Mouse (Mus musculus): ENCODE measurements around the gene Prmt3. TPM values are rescaled to one million over a fixed set of nuclear protein-coding genes. Genes with fewer than 3 reads are reported as not detected.

Gene Prmt3
- total RNA-seq, 2 experiments from 2014 or later: 33.4 to 38.5 TPM

GRCm38 (mm10) chr7:49842366-49843282 is 64.5 kb downstream of the Prmt3 start:
- intact Hi-C loops (cut with DNase I): no loop called here
- peak in 1 of 2 experiments; percentile 19 for DNase-seq (ENCODE audit: extremely low spot score in 1 of 2, low spot score in 2 of 2)

DNA sequence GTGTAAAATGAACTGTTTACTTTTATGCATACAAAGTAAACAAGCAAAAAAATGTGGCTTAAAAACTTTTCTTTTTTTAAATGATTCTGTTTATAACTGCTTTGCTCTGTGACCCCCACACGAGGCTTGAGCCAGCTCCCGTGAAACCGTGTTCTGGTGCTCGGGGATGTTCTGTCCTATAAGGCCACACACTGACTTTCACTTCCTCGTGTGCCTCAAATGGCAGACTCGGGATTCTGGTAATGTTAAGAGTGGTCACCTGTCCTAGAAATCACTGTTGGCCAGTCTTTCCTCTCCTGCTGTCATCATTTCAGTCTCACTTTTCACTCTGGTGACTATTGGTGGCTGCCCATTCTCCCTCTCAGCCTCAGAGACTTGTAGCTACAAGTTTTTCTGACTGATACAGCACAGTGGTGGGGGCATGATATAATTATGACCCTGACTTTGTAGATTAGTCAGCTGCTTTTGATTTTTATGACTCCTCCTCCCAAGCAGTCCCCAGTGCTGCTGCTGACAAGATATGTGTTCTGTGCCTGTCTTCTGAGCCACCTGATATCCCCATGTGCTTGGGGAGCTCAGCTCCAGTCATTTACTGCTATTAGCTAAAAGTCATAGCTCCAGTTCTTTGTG is 65.3 kb downstream of the Prmt3 start:
- no peak for DNase-seq (ENCODE audit: extremely low spot score in 1 of 2, low spot score in 2 of 2)
- intact Hi-C loops (cut with DNase I): no loop called here

- intact Hi-C loops (cut with DNase I): no loop called here
- DNase-seq (ENCODE audit: extremely low spot score in 1 of 2, low spot score in 2 of 2): no peak
Measured at GRCm38 (mm10) chr7:49847939-49848338, 69.8 kb downstream of the Prmt3 start.

GRCm38 (mm10) chr7:49853342-49854181 is 75.4 kb downstream of the Prmt3 start:
- intact Hi-C loops (cut with DNase I): no loop called here
- DNase-seq (ENCODE audit: extremely low spot score in 1 of 2, low spot score in 2 of 2): no peak

DNA sequence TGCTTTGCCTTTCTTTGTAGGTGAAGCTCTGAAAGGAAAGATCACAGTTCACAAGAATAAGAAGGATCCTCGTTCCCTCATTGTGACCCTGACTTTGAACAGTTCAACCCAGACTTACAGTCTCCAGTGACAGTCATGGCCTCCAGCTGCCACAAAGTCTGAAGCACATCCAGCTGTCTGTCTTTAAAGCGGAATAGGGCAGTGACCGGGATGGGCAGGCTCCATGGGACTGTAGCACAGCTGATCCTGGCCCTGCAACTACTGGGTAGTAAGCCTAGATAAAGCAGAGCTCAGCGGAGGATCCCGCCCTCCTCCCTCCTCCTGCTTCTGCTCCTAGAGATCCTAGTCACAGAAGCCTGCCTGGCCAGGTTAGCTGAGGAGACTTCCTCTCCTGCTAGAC is 79.2 kb downstream of the Prmt3 start:
- no peak for DNase-seq (ENCODE audit: extremely low spot score in 1 of 2, low spot score in 2 of 2)

GRCm38 (mm10) chr7:49858257-49858656 is 80.1 kb downstream of the Prmt3 start:
- no peak for DNase-seq (ENCODE audit: extremely low spot score in 1 of 2, low spot score in 2 of 2)
- intact Hi-C loops (cut with DNase I): no loop called here

More for the DNA sequence above, 79.2 kb downstream of the Prmt3 start:
- intact Hi-C loops (cut with DNase I): no loop called here

DNA sequence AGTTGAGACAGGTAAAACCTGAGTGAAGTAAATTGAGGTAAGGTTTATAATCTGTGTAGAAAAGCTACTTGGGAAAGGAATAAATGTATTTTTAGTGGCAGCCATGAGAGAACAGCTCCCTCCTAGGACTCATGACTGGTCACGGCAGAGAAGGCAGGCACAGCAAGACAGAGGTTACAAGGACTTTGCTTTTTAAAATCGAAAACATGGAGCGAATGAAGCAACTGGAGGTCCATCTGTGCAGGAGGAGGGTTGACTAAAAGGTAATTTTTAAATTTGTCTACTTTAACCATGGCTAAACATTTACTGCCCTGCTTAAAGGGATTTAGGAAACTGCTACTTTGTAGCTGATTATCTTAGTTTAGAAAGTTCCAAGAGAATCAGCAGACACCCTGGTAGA is 81.7 kb downstream of the Prmt3 start:
- DNase-seq (ENCODE audit: extremely low spot score in 1 of 2, low spot score in 2 of 2): no peak
- intact Hi-C loops (cut with DNase I): no loop called here

DNA sequence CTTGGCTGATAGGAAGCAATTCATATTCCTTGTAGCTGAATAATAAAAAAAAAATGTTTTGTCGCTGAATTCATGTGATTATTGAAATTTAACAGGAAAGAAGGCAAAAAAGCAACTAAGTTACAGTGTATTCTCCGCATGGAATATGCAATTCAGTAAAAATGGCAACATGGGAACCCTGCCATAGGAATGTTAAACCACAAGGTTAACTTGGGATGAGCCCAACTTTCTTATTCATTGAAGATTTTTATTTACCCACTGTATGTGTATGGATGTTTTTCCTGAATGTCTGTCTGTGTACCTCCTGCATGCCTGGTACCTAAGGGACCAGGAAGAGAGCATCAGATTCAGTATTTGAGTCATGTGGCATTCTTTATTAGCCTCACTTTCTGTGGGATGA is 83.0 kb downstream of the Prmt3 start:
- intact Hi-C loops (cut with DNase I): no loop called here
- DNase-seq (ENCODE audit: extremely low spot score in 1 of 2, low spot score in 2 of 2): no peak

- DNase-seq (ENCODE audit: extremely low spot score in 1 of 2, low spot score in 2 of 2): no peak
- intact Hi-C loops (cut with DNase I): no loop called here
Measured at GRCm38 (mm10) chr7:49863753-49864152, 85.6 kb downstream of the Prmt3 start.

DNA sequence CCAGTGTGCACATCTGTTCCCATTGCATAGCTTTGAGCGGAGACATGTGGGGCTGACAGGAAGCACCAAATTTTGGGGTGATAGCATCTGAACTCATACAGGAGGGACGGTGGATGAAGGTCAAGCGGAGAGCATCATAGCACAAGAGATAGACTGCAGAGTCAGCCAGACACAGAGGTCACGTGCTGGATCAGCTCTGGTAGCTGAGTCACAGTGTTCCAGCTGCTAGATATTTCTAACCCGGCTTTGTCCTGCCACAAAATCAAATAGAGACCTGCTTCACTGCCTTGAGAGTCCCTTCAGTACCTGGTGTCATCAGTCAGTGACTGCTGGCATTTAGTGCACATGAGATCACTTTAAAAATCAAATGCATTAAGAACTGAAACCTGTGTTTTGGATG is 91.5 kb downstream of the Prmt3 start:
- intact Hi-C loops (cut with DNase I): no loop called here
- DNase-seq (ENCODE audit: extremely low spot score in 1 of 2, low spot score in 2 of 2): no peak

- intact Hi-C loops (cut with DNase I): no loop called here
- DNase-seq (ENCODE audit: extremely low spot score in 1 of 2, low spot score in 2 of 2): no peak
Measured at GRCm38 (mm10) chr7:49870276-49870675, 92.1 kb downstream of the Prmt3 start.

GRCm38 (mm10) chr7:49877307-49877706 is 99.2 kb downstream of the Prmt3 start:
- no peak for DNase-seq (ENCODE audit: extremely low spot score in 1 of 2, low spot score in 2 of 2)
- intact Hi-C loops (cut with DNase I): no loop called here

GRCm38 (mm10) chr7:49879051-49879450 is 100.9 kb downstream of the Prmt3 start:
- intact Hi-C loops (cut with DNase I): no loop called here
- DNase-seq (ENCODE audit: extremely low spot score in 1 of 2, low spot score in 2 of 2): no peak

GRCm38 (mm10) chr7:49879998-49880707 is 102.0 kb downstream of the Prmt3 start:
- intact Hi-C loops (cut with DNase I): no loop called here
- DNase-seq (ENCODE audit: extremely low spot score in 1 of 2, low spot score in 2 of 2): no peak

DNA sequence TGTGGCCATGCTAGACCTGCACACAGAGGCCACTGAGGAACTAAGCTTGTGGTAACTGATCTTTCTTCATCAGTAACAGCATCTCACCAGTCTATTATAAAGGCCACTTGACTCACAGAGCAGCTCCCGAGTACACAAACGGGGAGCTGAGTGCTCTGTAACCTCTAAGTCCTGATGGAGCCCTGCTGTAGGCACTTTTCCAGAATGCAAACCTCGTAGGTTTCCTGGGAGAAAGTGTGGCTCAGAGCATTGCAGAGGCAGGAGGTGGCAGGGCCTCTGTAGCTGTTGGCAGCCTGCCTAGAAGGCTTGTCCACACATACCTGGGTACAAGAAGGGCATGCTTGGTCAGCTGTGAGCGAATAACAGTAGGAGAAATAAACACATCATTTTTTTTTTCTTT is 104.1 kb downstream of the Prmt3 start:
- intact Hi-C loops (cut with DNase I): no loop called here
- DNase-seq (ENCODE audit: extremely low spot score in 1 of 2, low spot score in 2 of 2): peak in 1 of 2 experiments; percentile 31

DNA sequence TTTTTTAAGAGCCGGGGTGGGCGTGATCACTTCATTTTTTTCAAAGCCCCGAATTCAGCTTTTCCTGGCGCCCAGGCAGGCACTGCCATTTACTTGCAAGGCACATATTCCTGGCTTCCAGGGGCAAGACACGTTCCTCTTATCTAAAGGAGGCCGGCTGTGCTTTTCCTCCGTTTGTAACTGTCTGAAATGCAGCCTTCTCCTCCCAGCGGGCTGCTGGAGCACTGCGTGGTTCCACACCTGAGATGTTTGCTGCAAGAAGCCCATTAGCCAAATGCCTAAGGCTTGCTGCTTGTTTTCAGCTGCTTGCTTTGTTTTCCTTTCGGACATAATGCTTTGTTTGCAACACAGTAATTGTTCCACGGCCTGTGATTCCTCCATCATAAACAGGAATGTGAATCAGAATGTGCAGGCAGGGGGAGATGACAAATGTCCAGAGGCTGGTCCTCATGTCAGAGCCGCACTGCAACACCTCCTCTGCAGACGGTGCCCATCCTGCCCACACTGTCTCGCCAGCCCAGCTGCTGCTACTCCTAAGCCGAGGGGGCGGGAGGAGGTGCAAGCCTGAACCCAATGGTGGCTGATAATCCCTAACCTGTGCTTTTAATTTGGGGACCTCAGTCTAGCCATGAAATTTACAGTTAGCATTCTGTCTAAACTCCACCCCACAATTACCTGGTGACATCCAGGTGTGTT is 104.7 kb downstream of the Prmt3 start:
- peak in 1 of 2 experiments; percentile 35 for DNase-seq (ENCODE audit: extremely low spot score in 1 of 2, low spot score in 2 of 2)
- intact Hi-C loops (cut with DNase I): no loop called here

GRCm38 (mm10) chr7:49887776-49888390 is 109.7 kb downstream of the Prmt3 start:
- intact Hi-C loops (cut with DNase I): no loop called here
- DNase-seq (ENCODE audit: extremely low spot score in 1 of 2, low spot score in 2 of 2): no peak

GRCm38 (mm10) chr7:49894786-49895185 is 116.6 kb downstream of the Prmt3 start:
- intact Hi-C loops (cut with DNase I): no loop called here
- DNase-seq (ENCODE audit: extremely low spot score in 1 of 2, low spot score in 2 of 2): no peak
